Mouse (Mus musculus): ENCODE measurements around the gene Egln2. TPM values are rescaled to one million over a fixed set of nuclear protein-coding genes. Genes with fewer than 3 reads are reported as not detected.

The Egln2 gene
- polyA plus RNA-seq, 2 experiments from 2014 or later, result 12.4 to 14.3 TPM

DNA sequence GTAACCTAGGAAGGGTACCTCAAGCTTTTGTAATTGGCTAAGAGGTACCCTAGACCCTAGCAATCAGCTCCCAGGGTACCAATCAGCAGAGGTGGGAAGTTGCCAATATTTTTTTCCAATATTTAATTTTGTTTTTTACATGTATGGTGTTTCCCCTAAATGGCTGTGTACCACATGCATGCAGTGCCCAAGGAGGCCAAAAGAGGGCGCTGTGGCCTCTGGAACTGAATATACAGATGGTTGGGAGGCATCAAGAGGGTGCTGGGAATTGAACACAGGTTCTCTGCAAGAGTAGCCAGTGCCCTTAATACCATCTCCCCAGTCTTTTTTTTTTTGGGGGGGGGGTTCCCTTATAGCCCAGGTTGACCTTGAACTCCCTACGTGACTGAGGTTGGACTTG is 35.2 kb downstream of the Egln2 start:
- no peak for ATAC-seq

DNA sequence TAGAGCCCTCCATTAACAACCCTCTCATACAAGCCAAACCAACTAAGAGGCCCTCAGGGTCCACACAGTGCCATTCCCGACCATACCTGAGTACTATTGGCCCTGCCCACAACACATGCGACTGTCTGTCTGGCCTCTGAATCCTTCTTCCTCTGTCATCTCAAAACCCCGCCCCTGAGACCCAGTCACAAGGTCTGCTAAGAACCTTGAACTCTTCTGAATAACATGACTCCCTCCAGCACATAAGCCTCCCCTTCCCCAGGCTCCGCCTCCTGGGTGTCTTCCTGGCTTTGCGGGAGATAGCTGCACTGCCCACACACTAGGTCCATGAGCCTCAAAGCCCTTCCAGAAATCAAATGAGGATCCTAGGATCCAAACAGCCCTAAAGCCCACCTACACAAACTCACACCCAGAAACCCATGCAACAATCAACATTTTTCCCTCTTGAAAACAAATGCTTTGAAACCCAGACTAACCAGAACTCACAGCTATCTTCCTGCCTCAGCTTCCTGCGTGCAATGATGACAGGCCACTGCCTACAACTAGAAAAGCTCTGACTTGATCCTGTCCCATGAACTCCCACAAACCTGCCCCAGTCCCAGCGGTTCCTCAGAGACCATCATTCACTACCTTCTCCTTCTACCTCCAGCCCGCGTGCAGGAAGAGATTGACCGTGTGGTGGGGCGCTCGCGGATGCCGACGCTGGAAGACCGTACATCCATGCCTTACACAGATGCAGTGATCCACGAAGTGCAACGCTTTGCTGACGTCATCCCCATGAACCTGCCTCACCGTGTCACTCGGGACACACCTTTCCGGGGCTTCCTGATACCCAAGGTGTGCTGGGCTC is 35.9 kb downstream of the Egln2 start:
- ATAC-seq, result no peak

DNA sequence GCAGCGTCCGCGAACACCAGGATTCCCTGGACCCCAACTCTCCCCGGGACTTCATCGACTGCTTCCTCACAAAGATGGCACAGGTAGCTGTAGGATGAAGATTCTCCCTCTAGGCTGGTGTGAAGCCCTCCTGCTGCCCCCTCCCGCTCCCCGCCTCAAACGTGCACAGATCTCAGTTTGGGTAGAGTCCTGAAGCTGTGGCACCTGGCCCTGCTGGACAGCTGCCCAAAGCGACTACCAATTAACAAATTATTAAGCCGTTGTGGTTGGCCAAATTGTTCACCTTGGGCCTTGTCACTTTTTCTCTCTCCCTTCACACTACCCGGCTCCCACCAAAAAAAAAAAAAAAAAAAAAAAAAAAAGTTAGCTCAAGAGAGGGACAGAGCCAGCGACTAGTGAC is 36.8 kb downstream of the Egln2 start:
- no peak for ATAC-seq

DNA sequence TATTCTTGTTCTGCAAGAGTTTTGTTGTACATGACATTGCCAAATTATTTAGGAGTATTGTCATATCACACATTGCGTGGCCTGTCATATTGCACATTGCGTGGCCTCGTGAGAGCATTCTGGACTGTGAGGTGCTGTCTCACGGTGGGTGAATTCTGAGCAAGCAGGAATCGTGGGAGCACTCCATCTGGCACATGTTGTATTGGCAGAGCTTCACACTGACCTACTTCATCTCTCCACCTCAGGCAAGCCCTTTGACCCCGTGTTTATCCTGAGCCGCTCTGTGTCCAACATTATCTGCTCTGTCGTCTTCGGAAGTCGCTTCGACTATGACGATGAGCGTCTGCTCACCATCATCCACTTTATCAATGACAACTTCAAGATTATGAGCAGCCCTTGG is 37.7 kb downstream of the Egln2 start:
- no peak for ATAC-seq

DNA sequence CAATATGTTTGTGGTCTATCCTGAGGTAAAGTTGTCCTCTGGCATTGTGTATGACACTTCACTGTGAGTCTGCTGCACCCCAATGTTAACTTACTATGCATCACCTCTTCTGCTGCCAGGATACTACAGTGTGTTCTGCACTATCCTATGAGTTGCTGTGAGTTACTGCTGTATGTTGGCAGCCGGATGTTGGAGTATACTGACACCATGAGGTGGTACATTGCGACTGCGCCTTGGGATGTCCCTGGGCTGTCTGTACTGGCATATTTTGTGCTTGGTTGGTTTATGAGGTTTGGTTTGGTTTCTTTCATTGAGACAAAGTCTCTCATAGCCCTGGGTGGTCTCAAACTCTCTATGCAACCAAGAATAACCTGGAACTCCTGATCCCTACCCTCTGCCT is 38.4 kb downstream of the Egln2 start:
- ATAC-seq, result no peak

DNA sequence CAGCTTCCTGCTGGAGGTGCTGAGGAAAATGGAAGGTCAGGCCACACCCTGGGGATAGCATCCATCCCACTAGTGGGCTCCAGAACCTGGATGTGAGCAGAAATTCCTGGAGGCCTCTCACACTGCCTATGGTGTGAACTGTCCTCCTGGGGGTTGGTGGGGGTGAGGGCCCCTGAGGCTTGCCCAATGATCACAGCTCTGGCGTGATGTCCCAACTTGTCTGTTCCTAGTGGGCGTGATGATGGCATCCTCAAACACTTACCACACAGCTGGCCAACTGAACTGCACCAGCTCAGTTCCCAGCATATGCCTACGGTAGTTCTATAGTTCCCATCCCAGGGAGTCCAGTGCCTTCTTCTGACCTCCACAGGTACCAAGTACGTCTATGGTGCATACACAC is 41.6 kb downstream of the Egln2 start:
- no peak for ATAC-seq

DNA sequence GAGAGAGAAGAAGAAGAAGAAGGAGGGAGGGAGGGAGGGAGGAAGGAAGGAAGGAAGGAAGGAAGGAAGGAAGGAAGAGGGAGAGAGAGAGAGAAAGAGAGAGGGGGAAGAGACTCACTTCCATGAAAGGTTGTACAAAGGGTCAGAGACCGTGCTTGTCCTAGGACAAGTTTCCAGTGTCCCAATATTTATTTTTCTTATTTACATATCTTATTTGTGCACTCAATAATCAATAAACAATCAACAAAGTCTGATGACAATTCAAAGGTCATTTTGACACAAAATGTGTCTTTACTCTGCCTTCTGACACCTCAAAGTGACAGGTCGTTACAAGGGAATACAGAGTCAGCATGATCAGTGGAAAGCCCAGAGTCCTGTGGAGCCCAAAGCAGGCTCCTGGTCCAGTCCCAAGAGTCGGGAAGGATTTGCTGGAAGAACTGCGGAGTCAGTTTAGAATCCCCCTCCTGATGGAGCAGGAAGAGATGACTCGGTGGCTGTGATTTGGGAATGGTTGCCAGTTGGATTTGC is 42.2 kb downstream of the Egln2 start:
- no peak for ATAC-seq

DNA sequence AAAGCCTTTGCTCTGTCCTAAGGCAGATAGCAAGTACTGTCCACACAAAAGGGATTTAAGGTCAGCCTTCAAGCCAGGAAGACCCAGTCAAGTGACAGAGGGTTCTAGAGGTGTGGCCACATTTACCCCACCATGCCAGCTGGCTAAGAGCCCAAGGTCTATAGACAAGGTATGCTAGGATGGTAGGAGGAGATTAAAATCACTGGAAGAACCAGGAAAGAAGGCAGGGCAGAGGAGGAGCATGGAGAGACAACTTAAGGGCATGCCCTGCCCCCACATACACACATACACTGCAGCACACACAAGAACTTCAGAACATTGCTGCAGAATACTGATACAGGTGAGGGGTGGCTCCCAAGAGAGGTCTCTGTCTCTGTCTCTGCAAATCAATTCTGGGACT is 46.9 kb downstream of the Egln2 start, which contains the start of gene Cyp2f2:
TSS of gene Cyp2f2 (plus strand) at position 234 of the 400 bp plus-strand sequence.
- ATAC-seq, result no peak

DNA sequence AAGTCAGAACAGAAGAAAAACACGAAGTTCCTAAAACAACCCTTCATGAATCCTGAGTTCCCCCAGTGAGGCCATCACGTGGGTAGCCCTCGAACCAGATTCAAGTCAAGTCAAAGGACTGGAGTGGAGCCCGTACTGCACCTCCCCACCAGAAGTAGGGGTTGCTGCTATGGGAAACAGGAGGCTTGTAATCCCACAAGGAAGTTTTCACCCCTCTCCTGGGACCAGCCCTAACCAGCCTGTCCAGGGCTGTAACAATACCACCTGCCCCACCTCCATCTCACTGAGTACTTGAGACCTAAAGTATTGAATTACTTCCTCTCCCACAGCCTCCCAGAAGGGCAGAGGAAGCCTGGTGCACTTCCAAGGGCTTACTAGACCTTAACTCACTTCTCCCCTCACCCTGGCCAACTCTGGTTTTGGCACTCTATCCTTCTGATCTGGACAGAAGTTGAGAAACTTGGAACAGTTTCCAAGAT is 48.5 kb downstream of the Egln2 start:
- no peak for ATAC-seq

DNA sequence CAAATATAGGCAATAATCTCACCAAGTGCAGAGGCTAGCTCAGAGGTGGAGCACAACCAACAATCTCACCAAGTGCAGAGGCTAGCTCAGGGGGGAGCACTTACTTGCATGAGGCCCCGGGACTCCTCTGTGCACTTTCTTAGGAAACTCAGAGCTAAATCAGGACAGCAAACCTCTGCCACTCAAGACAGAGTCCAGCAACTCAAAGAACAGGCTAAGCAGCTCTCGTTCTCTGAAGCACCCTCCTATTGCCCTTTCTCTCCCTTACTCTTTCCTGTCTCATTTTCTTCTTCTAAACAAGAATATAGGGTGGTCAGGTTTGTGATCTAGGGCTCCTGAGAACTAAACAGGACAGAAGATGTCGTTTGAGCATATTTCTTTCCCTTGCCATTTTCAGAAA is 54.6 kb downstream of the Egln2 start:
- no peak for ATAC-seq

DNA sequence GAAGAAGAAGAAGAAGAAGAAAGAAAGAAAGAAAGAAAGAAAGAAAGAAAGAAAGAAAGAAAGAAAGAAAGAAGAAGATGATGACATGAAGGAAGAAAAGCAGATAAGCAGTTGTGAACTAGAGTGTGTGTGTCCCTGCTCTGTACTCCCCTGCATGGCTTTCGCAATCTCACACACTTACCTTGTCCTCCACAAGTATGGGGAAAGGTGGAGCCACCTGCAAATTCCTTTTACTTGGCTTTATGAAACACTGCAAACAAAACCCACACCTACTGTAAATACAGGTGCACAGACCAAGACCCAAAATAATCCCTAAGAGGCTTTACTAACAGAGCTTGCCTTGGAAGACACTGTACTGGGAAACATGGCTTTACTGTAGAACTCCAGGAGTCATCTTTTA is 55.6 kb downstream of the Egln2 start:
- ATAC-seq, result no peak

DNA sequence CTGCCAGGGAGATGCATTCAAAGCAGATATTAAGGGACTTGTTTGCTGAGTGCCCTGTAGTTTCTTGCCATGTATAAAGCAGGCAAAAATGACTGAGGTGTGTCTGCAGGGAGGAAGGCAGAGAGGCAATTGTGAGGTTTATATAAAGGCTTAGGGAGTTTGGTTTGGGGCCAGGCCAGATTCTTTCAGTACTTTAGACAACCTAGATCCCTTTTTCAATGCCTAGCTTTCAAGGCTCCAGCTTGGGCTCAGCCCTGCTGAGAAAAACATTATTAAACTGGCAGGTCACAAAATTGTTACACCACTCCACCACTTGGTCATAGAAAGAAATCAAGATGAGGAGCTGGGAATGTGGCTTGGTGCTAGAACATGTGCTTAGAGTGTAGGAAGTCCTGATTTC is 56.3 kb downstream of the Egln2 start:
- ATAC-seq, result no peak

Other genes starting within 250 kb of the Egln2 start
- not detected for gene Cyp2a22, start 227.4 kb downstream of the Egln2 start, polyA plus RNA-seq (2017; shearing (Covaris generic))
- gene Cyp2a12, start 137.7 kb downstream of the Egln2 start, polyA plus RNA-seq (2017; shearing (Covaris generic)), result not detected
- gene Cyp2f2, start 46.9 kb downstream of the Egln2 start, polyA plus RNA-seq (2017; shearing (Covaris generic)), result not detected
- under 1 TPM in 1 of 2 experiments, not detected in 1; 0.41 TPM for gene Cyp2t4, start 13.1 kb downstream of the Egln2 start, polyA plus RNA-seq (2017; shearing (Covaris generic))
- gene Rab4b, start 12.1 kb upstream of the Egln2 start, polyA plus RNA-seq (2017; shearing (Covaris generic)), result 100 to 1,000 TPM; 126 to 166 TPM
- under 1 TPM in 1 of 2 experiments, not detected in 1; 0.52 TPM for gene Gm21983, start 14.3 kb upstream of the Egln2 start, polyA plus RNA-seq (2017; shearing (Covaris generic))
- gene Mia, start 14.4 kb upstream of the Egln2 start, polyA plus RNA-seq (2017; shearing (Covaris generic)), result under 1 TPM in 1 of 2 experiments, not detected in 1; 0.34 TPM
- gene BC024978, start 29.0 kb upstream of the Egln2 start, polyA plus RNA-seq (2017; shearing (Covaris generic)), result 1 to 10 TPM; 4.2 to 4.5 TPM
- gene Snrpa, start 29.5 kb upstream of the Egln2 start, polyA plus RNA-seq (2017; shearing (Covaris generic)), result 100 to 1,000 TPM in 1 of 2 experiments, 10 to 100 TPM in 1; 74.6 to 109 TPM
- 1 to 10 TPM; 1.3 to 1.5 TPM for gene Itpkc, start 61.9 kb upstream of the Egln2 start, polyA plus RNA-seq (2017; shearing (Covaris generic))
- 10 to 100 TPM in 1 of 2 experiments, 1 to 10 TPM in 1; 6.3 to 12.5 TPM for gene Coq8b, start 66.2 kb upstream of the Egln2 start, polyA plus RNA-seq (2017; shearing (Covaris generic))
- gene Numbl, start 91.6 kb upstream of the Egln2 start, polyA plus RNA-seq (2017; shearing (Covaris generic)), result not detected
- 1 to 10 TPM in 1 of 2 experiments, under 1 TPM in 1; 0.94 to 1.3 TPM for gene Ltbp4, start 170.9 kb upstream of the Egln2 start, polyA plus RNA-seq (2017; shearing (Covaris generic))
- gene Shkbp1, start 189.2 kb upstream of the Egln2 start, polyA plus RNA-seq (2017; shearing (Covaris generic)), result 10 to 100 TPM; 48.9 to 66.0 TPM
- 1 to 10 TPM; 1.4 to 3.3 TPM for gene Gm20479, start 190.6 kb upstream of the Egln2 start, polyA plus RNA-seq (2017; shearing (Covaris generic))

All from activated CD4-positive, CD25-positive, alpha-beta regulatory T cell, adult 4 months (primary cell).